Mouse (Mus musculus) v-Abl transformed pro-B cells (cell line): ENCODE measurements around the gene Nos1.

Source experiments
- in situ Hi-C, 2 experiments: fragments of 400-800 bp; cut with MboI; formaldehyde crosslinking; loops; one replicate each; pipeline ENCODE4 v1.15.1; 2025; ENCODE audit not compliant: unreplicated experiment in 2 of 2

Nos1 gene

DNA sequence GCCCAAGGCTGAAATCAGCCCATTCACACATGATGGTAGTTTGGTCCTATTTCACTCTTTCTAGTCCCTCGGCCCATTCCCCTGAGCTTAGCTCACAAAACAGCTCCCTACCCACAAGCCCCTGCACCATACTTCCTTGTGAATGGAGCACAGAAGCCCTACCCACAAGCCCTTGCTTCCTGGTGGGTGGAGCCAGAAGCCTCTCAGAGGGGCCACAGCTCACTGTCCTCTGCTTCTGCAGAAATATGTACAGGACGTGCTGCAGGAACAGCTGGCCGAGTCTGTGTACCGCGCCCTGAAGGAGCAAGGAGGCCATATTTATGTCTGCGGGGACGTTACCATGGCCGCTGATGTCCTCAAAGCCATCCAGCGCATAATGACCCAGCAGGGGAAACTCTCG is 168.6 kb downstream of the Nos1 start:
- in situ Hi-C loops: loop anchor here (5.0 to 25.0 kb wide), 3 partner anchors 442 to 1912 kb away; no protein-coding TSS in a partner anchor

DNA sequence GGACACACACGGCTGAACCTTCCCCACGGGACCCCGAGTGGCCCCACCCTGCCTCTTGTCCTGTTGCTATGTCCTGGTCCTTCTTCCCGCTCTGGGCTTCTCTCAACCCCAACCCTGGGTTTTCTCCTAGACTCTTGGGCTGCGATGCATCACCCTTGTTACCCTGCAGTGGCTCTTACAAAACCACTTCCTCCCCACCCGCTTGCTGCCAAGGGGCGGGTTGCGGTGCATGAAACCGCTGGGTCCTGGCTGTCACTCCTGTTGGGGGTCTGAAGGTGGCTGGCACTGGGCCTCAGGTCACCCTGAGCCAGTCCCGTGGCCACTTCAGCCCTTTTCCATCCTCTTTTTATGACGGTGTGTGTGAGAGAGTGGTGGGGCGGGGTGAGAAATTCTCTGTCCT is 173.1 kb downstream of the Nos1 start:
- in situ Hi-C loops: loop anchor here (5.0 to 25.0 kb wide), 4 partner anchors 447 to 842 kb away; partner anchors contain the start of genes Suds3 (in 2 of the 2), Taok3 (in 2 of the 2) and Vsig10 (in 1 of the 2)

DNA sequence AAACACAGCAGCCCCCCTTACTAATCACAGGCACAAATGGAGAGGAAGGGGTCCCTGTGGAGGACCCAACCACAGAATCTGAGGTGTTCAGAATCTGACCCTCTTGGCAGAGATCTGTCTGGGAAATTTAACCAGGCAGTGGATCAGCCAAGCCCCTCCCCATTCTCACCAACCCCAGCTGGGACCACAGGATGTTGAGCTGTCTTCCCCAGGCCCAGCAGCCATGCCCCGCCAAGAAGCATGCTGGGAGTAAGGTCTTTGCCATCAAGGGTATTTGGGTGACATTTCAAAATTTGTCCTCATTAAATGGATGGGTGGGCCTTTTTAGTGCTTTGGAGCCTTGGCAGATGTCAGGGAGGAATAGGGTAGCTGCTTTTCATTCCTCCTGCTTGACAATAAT is 173.6 kb downstream of the Nos1 start:
- in situ Hi-C loops: loop anchor here (5.0 to 25.0 kb wide), 4 partner anchors 447 to 842 kb away; partner anchors contain the start of genes Suds3 (in 2 of the 2), Taok3 (in 2 of the 2) and Vsig10 (in 1 of the 2)

DNA sequence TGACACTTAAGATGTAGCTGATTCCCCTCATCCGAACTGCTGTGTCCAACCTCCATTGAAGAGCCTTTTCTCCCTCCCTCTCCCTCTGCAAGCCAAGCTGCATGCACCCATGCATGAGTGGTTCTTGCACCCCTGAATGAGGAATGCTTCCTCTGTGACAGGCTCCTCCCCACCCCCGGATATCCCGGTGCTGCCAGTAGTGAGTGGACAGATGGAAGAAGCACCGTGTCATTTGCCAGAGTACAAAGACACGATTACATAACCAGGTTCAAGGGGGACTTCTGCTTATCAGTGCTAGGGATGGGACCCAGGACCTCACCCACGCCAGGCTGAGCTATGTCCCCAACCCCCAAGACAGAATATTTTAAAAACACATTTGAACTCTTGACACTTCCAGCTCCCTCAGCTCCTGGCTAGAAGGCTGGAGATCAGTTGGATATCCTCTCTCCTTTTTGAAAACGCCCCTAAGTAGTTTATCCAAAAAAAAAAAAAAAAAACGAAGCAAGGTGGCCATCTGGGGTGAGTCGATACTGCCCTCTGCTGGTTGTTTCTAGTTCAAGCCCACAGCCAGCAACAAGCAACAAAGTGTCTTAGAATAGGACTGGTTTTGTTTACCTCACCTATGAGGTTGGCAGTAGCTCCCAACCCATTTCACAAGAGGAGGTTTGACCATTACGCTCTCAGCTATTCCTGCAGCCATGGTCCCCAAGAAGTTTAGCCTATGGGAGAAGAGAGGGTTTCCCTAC is 175.0 kb downstream of the Nos1 start:
- in situ Hi-C loops: loop anchor here (10.0 to 25.0 kb wide), 3 partner anchors 644 to 844 kb away; partner anchors contain the start of genes Suds3 (in 2 of the 2), Taok3 (in 2 of the 2) and Vsig10 (in 1 of the 2)

DNA sequence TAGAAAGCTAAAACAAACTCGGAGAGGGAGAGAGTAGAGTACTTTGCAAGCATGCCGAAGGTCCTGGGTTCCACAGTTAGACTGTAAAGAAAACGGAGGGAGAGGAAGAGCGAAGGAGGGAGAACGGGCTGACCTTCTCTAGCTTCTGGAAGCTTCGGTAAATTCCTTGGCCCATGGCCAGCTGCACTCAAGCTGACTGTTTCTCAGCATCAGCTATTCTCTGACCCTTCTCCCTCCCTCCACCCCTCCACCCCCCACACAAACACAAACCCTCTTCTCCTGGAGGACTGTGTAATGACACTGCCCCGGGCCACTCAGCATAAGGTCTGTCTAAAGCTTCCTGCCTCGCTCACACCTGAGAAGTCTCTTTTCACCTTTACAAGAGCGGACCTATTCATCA is 183.9 kb downstream of the Nos1 start:
- in situ Hi-C loops: loop anchor here (25.0 kb wide), 2 partner anchors 652 to 852 kb away; partner anchors contain the start of genes Suds3 (in 2 of the 2), Taok3 (in 2 of the 2) and Vsig10 (in 1 of the 2)

DNA sequence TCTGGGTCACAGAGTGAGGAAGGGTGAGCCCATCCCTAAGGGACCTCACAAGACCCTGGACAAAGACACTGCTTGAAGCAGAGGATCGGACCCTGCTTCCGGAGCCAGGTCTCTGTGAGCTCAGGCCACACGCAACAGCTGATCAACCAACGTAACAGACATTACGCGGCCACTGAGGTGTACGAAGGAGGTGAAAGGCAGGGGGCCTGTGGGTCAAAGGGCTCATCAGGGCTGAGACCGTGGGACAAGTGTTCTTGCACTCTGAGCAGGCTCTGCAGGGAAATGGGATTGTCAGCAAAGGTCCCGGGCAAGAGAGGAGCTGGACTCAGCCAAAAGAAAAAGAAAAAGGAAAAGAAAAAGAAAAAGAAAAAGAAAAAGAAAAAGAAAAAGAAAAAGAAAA is 186.1 kb downstream of the Nos1 start:
- in situ Hi-C loops: loop anchor here (25.0 kb wide), 2 partner anchors 655 to 855 kb away; partner anchors contain the start of genes Suds3 (in 2 of the 2), Taok3 (in 2 of the 2) and Vsig10 (in 1 of the 2)

DNA sequence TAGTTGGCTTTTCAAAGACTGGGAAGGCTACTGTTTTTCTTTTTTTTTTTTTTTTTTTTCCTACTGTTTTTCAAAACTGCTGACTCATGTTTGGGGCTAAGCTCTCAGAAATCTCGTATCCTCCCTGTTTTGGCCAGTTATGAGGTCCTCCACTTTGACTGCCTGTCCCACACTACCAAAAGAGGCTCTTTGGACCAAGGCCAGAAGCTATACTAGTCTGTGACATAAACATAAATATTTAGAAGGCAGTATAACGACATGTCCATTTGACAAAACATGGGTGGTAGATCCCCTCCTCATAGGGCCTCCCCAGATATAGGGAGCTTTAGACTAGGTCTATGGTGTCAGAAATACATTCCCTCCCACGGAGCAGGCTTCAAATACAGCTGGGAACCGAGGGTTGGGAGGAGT is 186.8 kb downstream of the Nos1 start:
- in situ Hi-C loops: loop anchor here (25.0 kb wide), 2 partner anchors 655 to 855 kb away; partner anchors contain the start of genes Suds3 (in 2 of the 2), Taok3 (in 2 of the 2) and Vsig10 (in 1 of the 2)

DNA sequence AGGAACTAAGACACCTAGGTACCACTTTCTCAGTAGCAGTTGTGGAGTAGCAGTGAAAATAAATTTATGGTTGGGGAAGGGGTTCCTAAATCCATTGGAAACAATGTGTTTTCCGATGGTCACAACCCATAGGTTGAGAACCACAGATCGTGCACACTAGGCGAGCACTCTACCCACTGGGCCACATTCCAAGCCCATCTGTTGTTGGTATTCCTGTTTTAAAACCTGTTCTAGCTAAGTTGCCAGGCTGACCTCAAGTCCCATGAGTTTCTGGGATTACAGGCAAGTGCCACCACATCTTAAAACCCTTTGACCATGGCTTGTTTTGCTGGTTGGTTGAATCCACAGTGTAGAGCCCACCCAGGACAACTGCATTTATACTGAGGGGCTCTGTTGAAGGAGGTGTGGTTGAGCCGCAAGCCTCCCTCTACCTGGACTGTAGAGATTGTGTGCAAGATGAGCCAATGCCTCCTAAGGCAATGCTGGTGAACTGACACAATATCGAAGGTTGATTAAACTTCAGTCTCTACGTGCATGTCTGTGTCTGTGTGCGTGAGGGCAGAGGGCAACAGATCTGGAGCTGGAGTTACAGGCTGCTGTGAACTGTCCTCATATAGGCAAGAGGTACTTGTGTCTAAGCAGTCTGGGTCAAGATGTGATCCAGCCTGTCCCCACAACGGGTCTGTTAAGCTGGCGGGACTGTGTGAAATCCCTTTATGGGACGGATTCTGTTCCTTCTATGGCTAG is 189.0 kb downstream of the Nos1 start:
- in situ Hi-C loops: loop anchor here (10.0 to 25.0 kb wide), 3 partner anchors 275 to 858 kb away; partner anchors contain the start of genes Suds3 (in 2 of the 2), Taok3 (in 2 of the 2), 2410131K14Rik (in 1 of the 2) and Rnft2 (in 1 of the 2)

DNA sequence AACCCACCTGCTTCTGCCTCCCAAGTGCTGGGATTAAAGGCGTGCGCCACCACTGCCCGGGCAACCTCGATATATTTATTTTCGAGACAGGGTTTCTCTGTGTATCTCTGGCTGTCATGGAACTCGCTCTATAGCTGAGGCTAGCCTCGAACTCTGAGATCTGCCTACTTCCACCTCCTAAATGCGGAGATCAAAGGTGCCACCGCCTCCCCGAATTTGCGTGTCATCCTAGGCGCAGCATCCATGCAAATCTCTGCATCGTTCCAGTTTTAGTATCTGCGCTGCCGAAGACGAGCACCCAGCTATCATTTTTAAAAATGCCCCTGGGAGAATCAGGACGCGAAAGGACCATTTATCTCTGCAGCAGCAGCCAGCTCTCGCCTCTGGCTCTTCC is 195.4 kb downstream of the Nos1 start:
- in situ Hi-C loops: loop anchor here (10.0 to 25.0 kb wide), 2 partner anchors 269 to 786 kb away; partner anchors contain the start of genes 2410131K14Rik (in 1 of the 2) and Rnft2 (in 1 of the 2)

DNA sequence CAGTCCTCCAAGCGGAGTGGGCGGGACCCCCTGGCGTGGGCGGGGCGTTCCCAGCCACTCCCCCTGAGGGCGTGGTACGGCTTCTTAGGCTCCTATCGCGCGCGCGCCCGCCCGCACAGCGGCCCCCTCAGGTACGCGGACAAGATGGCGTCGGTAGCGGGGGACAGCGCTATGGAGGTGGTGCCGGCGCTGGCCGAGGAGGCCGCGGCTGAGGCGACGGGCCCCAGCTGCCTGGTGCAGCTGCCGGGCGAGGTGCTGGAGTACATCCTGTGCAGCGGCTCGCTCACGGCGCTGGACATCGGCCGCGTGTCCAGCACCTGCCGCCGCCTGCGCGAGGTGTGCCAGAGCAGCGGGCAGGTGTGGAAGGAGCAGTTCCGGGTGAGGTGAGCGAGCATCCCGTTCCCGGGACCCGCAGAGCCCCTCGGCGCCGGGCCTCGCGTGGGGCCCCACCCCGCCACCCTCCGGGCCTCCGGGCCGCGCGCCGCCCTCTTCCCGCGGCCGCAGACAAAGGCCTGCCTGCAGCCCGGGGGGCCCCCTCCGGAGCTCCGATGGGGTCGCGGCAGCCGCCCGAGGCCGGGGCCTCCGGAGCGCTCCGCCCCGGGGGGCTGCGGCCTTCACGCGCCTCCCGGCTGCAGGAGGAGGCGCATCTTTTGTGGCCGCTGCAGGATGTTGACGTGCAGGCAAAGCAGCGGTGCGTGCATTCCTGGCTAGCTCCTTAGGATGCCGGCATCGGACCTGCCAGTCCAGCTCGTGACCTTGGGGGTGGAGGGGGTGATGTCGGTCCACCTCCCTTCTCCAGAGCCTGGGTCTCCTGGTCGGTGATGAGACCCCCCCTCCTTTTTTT is 196.0 kb downstream of the Nos1 start, which contains the start of gene Fbxo21:
TSS of gene Fbxo21 (plus strand) at position 74 of the 844 bp plus-strand sequence.
- in situ Hi-C loops: loop anchor here (10.0 to 25.0 kb wide), 2 partner anchors 268 to 785 kb away; partner anchors contain the start of genes 2410131K14Rik (in 1 of the 2) and Rnft2 (in 1 of the 2)

DNA sequence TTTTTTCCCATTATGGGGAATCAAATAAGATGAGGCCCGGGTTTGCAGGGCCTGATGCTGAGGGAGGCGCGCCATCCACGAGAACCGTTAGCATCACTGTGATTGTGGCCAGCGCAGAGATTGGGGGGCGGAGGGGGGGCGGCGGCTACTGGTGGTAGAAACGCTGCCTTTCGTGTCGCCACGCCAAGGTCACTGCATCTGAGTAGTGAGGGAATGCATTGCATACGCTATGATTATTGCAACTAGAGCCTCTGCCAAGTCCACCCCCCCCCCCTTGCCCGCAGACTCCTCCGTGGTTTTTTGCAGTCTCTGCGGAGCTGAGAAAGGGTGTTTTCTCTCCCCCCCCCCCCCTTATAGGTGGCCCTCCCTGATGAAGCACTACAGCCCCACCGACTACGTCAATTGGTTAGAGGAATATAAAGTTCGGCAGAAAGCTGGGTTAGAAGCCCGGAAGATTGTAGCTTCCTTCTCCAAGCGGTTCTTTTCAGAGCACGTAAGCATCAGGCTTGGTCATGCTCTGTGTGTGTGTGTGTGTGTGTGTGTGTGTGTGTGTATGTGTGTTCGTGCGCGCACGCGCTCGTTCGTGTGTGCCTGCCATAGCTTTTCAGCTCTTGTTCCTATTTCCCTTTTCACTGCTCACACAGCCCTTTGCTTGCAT is 196.8 kb downstream of the Nos1 start:
- in situ Hi-C loops: loop anchor here (10.0 to 25.0 kb wide), 2 partner anchors 267 to 785 kb away; partner anchors contain the start of genes 2410131K14Rik (in 1 of the 2) and Rnft2 (in 1 of the 2)

DNA sequence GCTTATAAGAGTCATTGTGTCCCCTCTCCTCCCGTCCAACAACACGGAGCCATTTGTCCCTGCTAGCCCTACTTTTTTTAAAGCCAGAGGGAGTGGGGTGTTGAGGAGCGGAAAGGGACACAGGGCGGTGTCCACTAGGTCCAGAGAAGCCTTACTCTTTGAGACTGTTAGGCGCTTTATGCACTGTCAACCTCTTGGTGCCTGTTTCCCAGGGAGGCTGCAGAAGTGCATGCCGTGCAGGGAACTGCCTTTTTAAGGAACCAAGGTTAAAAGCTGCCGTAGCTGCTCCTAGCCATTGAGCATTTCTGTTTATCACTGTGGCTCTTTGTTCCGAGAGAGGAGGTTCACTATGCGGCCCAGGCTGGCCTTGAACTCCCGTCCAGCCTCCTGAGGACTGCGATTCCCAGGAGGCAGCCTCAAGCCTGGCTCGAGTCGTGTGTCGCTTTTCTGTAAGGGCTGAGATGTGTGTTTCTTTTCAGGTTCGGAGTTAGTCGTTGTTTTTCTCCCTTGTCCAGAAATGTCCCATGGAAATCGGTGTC is 197.4 kb downstream of the Nos1 start:
- in situ Hi-C loops: loop anchor here (10.0 to 25.0 kb wide), 2 partner anchors 267 to 784 kb away; partner anchors contain the start of genes 2410131K14Rik (in 1 of the 2) and Rnft2 (in 1 of the 2)

DNA sequence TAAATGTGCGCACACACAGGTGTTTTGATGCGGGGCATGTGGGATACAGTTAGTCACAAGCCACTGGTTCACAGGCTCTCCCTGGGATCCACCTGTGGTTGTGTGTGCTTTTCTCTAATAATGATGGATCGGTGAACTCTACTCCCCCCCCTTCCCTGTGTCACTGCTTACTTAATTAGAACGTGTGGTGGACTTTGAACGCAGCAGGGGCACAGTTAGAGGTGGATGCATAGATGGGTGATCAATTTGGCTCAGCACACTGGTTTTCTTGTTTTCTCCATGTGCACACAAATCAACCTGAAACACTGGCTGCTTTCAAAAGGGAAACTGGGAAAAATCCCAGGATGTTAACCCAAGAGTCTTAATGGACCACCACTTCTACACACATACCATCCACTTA is 198.2 kb downstream of the Nos1 start:
- in situ Hi-C loops: loop anchor here (10.0 to 25.0 kb wide), 2 partner anchors 266 to 783 kb away; partner anchors contain the start of genes 2410131K14Rik (in 1 of the 2) and Rnft2 (in 1 of the 2)

DNA sequence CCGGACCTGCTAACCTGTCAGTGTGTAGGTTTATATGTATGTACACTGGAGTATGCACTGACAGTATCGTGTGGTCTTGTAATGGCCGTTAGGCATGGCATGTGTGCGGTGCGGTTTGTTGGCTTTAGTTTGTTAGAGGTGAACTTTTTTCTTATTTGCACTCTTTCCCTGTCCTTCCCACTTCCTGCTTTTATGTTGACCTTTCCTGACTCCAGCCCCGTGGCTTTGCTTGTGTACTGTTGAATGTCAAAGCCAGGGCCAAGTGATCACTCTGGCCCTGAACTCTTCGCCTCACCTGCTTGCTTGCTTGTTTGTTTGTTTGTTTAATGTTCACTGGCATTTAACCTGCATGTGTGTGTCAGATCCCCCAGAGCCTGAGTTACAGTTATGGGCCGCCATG is 200.1 kb downstream of the Nos1 start:
- in situ Hi-C loops: loop anchor here in 1 of 2 experiments (25.0 kb wide), 1 partner anchor 781 kb away; no protein-coding TSS in a partner anchor

DNA sequence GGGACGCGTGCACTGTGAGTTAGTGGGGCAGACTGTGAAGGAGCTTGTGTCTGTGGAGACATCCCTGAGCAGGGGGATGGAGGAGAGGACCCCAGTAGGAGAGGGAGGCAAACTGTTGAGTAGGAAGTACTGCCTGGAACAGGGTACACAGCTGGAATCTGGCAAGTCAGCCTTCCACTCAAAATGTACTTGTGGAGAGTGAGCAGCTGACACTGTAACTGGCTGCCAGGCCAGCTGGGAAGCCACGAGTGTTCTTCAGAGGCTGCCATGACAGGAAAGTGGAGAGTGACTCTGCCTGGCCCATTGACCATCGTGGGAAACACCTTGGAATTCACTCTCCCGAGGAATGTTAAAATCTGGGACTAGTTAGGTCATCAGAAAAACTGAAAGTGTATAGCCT is 201.1 kb downstream of the Nos1 start:
- in situ Hi-C loops: loop anchor here in 1 of 2 experiments (25.0 kb wide), 1 partner anchor 780 kb away; no protein-coding TSS in a partner anchor

DNA sequence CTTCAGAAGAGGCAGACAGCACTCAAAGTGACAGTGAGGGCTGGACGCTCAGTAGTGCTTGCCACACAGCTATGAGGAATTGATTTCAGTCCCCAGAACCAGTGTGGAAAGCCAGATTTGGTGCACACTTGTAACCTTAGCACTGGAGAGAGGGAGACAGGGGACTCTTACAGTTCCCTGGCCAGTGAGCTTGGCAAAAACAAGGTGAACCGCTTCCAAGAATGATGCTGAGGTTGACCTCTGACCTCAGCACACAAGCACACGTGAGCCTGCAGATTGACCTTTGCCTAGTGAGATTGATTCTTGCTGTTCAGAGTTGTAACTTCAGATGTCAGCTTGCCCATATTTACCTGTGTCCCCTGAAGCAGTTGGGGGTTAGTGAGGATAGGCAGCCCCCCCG is 205.5 kb downstream of the Nos1 start:
- in situ Hi-C loops: loop anchor here in 1 of 2 experiments (25.0 kb wide), 1 partner anchor 776 kb away; no protein-coding TSS in a partner anchor

DNA sequence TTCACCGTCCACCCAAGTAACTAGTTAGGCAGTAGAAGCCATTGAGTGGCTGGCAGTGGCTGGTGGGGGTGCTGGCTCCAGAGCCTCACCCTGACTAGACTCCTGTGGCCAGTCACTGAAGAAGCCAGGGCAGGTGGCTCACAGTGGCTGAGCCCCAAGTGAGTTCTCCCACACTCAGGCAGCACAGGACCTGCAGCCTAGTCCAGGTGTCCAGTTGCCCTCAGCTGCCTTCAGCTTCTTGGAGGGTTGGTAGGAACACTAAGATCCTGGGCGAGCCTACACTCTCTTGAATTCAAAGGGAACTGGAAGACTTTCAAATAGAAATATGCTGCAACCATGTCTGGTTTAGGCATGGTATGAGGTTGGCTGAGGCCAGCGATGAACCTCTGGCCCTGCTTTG is 207.1 kb downstream of the Nos1 start:
- in situ Hi-C loops: loop anchor here in 1 of 2 experiments (25.0 kb wide), 1 partner anchor 774 kb away; no protein-coding TSS in a partner anchor

DNA sequence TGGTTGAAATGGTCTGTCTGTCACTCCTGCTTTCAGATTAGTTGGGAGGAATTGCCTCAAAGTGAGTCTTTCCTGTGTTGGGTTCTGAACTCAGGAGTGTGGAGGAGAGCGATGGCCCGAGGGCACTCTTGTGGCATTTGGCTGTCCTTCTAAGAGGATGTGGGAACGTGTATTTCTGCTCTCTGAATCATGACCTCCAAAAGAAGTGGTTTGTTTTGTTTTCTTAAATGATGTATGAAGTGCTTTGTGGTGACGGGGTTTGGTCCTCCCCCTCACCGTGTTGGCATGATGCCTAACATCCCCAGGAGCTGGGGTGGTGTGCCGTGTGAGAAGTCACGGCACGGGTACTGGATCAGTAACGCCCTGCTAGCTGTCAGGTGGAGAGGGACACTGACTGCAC is 207.5 kb downstream of the Nos1 start:
- in situ Hi-C loops: loop anchor here in 1 of 2 experiments (25.0 kb wide), 1 partner anchor 774 kb away; no protein-coding TSS in a partner anchor
